ENCODE assay signal across 17 mouse cellular contexts in genomic region chr11:116307762-116308531, GRCm38 (mm10). TPM values are rescaled to one million over a fixed set of nuclear protein-coding genes. Genes with fewer than 3 reads are reported as not detected.
DNase-seq lines count a peak whose midpoint lies in the region; ATAC-seq and TF ChIP-seq lines count a peak whose summit lies in the region.
"Had no signal": no experiment of that assay in that cellular context is flagged by ENCODE, and none has a peak within 500 bp of the region (broad histone marks: within the 10 kb centered on the region; RNA-seq: fewer than 3 reads in every experiment).

No protein-coding gene starts in this region.

- H3K4me2 ChIP-seq in liver, embryonic 11.5 days, result peak overlapping the region; percentile 86
- H3K4me2 ChIP-seq in stomach, postnatal 0 days (replicated peaks; ENCODE audit: low read depth), result no peak overlapping the region
- H3K4me2 ChIP-seq in lung, postnatal 0 days (replicated peaks; ENCODE audit: low read depth, low read length), result no peak overlapping the region

- peaks cover 19% of the 10 kb centered on the region for H3K4me1 ChIP-seq in liver, embryonic 11.5 days (replicated peaks; ENCODE audit: control insufficient read depth, insufficient read depth, low read length)
- H3K4me1 ChIP-seq in stomach, postnatal 0 days (replicated peaks; ENCODE audit: control insufficient read depth, insufficient read depth), result 0 out of 2 replicates have a peak, but pooled peaks cover 3% of the 10 kb centered on the region
- H3K4me1 ChIP-seq in lung, postnatal 0 days (ENCODE audit: insufficient read depth, low read depth, low read length), result 0 out of 2 replicates have a peak, but pooled peaks cover 8% of the 10 kb centered on the region

- no peak overlapping the region for H3K4me3 ChIP-seq in gastrocnemius, adult 2 months
- no peak overlapping the region for H3K4me3 ChIP-seq in liver, embryonic 11.5 days (ENCODE audit: low read depth, low read length)
- no peak overlapping the region for H3K4me3 ChIP-seq in stomach, postnatal 0 days (ENCODE audit: low read depth, low read length)
- H3K4me3 ChIP-seq in lung, postnatal 0 days (ENCODE audit: low read depth, low read length), result no peak overlapping the region
- H3K4me3 ChIP-seq: limb, embryonic 13.5 days had no signal

- peak; percentile 75 for ATAC-seq in liver, embryonic 11.5 days (replicated peaks; ENCODE audit: low FRiP score)
- ATAC-seq in stomach, postnatal 0 days (ENCODE audit: low FRiP score, low TSS enrichment), result peak; percentile 59
- no peak for ATAC-seq in lung, postnatal 0 days

- DNase-seq in gastrocnemius, adult 2 months, result peak; percentile 44
- no peak for DNase-seq in gastrocnemius, adult 18-20 months (ENCODE audit: low spot score)
- DNase-seq in NIH3T3 (ENCODE audit: low read depth), result peak; percentile 27
- no peak for DNase-seq in liver, embryonic 11.5 days (ENCODE audit: low spot score)
- peak; percentile 49 for DNase-seq in stomach, postnatal 0 days (ENCODE audit: low spot score)
- no peak for DNase-seq in lung, postnatal 0 days (ENCODE audit: low spot score)
- no peak for DNase-seq in kidney, adult 18-20 months
- DNase-seq in adrenal gland, adult (ENCODE audit: inconsistent age in 2 of 2, low spot score in 1 of 2), result no peak
- DNase-seq: gastrocnemius, postnatal 10 days; right cerebral cortex, postnatal 4 days had no signal

- peaks cover 11% of the 10 kb centered on the region for H3K36me3 ChIP-seq in liver, embryonic 11.5 days (ENCODE audit: control insufficient read depth, insufficient read depth, low read length)
- H3K36me3 ChIP-seq in stomach, postnatal 0 days (ENCODE audit: control insufficient read depth, insufficient read depth, low read length), result peaks cover 10% of the 10 kb centered on the region; the same call in 1 of the 2 replicates
- H3K36me3 ChIP-seq in lung, postnatal 0 days (ENCODE audit: insufficient read depth, low read length), result 0 out of 2 replicates have a peak, but pooled peaks cover 5% of the 10 kb centered on the region

- 73% methylated on average over 12 of the region's 12 CpGs for WGBS in liver, embryonic 11.5 days
- WGBS in stomach, postnatal 0 days, result 88% methylated on average over 12 of the region's 12 CpGs
- WGBS in lung, postnatal 0 days, result 88% methylated on average over 12 of the region's 12 CpGs

- TF ChIP-seq EP300 in stomach, postnatal 0 days (optimal IDR thresholded peaks at IDR 0.05), result no peak
- TF ChIP-seq EP300 in lung, postnatal 0 days (IDR thresholded peaks at IDR 0.05), result no peak

- peaks cover 3% of the 10 kb centered on the region; the same call in 1 of the 2 replicates for H3K9me3 ChIP-seq in liver, embryonic 11.5 days (ENCODE audit: control insufficient read depth, low read length)
- no peaks in the 10 kb centered on the region for H3K9me3 ChIP-seq in stomach, postnatal 0 days (ENCODE audit: control insufficient read depth, low read length)
- H3K9me3 ChIP-seq in lung, postnatal 0 days (ENCODE audit: low read length), result no peaks in the 10 kb centered on the region
- H3K9me3 ChIP-seq: forebrain, embryonic 10.5 days; heart, embryonic 12.5 days; limb, embryonic 13.5 days; stomach, embryonic 15.5 days had no signal

- intact Hi-C loops in gastrocnemius, adult 2 months (cut with DNase I), result no loop called here

- H3K27ac ChIP-seq in gastrocnemius, adult 2 months, result peak overlapping the region; percentile 92
- H3K27ac ChIP-seq in liver, embryonic 11.5 days (ENCODE audit: low read depth, low read length), result peak overlapping the region; percentile 63
- no peak overlapping the region for H3K27ac ChIP-seq in stomach, postnatal 0 days (replicated peaks)
- no peak overlapping the region for H3K27ac ChIP-seq in lung, postnatal 0 days (ENCODE audit: low read length)
- H3K27ac ChIP-seq: hindbrain, embryonic 14.5 days; limb, embryonic 13.5 days; macrophage; stomach, embryonic 15.5 days had no signal

- no peak for TF ChIP-seq CTCF in gastrocnemius, adult 2 months (IDR thresholded peaks at IDR 0.05)
- TF ChIP-seq CTCF in stomach, postnatal 0 days (IDR thresholded peaks at IDR 0.05; ENCODE audit: low read depth), result no peak
- TF ChIP-seq CTCF in lung, postnatal 0 days (IDR thresholded peaks at IDR 0.05), result no peak

- peak overlapping the region; percentile 32; the same call in 1 of the 2 replicates for H3K9ac ChIP-seq in liver, embryonic 11.5 days (ENCODE audit: low read depth, low read length)
- no peak overlapping the region for H3K9ac ChIP-seq in stomach, postnatal 0 days (ENCODE audit: low read length)
- H3K9ac ChIP-seq in lung, postnatal 0 days (replicated peaks; ENCODE audit: low read depth), result no peak overlapping the region
- H3K9ac ChIP-seq: heart, embryonic 12.5 days; hindbrain, embryonic 14.5 days; limb, embryonic 13.5 days; stomach, embryonic 15.5 days had no signal

- H3K27me3 ChIP-seq in liver, embryonic 11.5 days (replicated peaks; ENCODE audit: control insufficient read depth, insufficient read depth, low read length), result no peaks in the 10 kb centered on the region
- H3K27me3 ChIP-seq in stomach, postnatal 0 days (ENCODE audit: control insufficient read depth, insufficient read depth, low read length), result no peaks in the 10 kb centered on the region
- H3K27me3 ChIP-seq in lung, postnatal 0 days (replicated peaks; ENCODE audit: insufficient read depth, low read length), result no peaks in the 10 kb centered on the region
- H3K27me3 ChIP-seq: stomach, embryonic 15.5 days had no signal

RNA-seq across cellular contexts. Expression of gene Exoc7, which starts 0.9 kb away (rescaled TPM):
- 100 to 1,000 TPM in 1 of 2 experiments, 10 to 100 TPM in 1; 74.1 to 106 TPM for total RNA-seq in gastrocnemius, adult 2 months (2021)
- 10 to 100 TPM; 69.0 to 86.7 TPM for total RNA-seq in gastrocnemius, adult 18-20 months (2021)
- polyA plus RNA-seq in liver, embryonic 11.5 days (2014; fragmentation: Nextera tagmentation; extraction: Ambion mirVana), result 47.4 and 51.3 TPM in 2 replicates
- polyA plus RNA-seq in stomach, postnatal 0 days (2015; fragmentation: Nextera tagmentation; extraction: Ambion mirVana), result 42.3 and 43.9 TPM in 2 replicates
- 41.3 and 41.9 TPM in 2 replicates for polyA plus RNA-seq in lung, postnatal 0 days (2015; fragmentation: Nextera tagmentation; extraction: Ambion mirVana)

RNA-seq across cellular contexts. Expression of gene Galr2, which starts 27.2 kb away (rescaled TPM):
- under 1 TPM in 1 of 2 experiments, not detected in 1; 0.33 TPM for total RNA-seq in gastrocnemius, adult 2 months (2021)
- under 1 TPM in 1 of 2 experiments, not detected in 1; 0.19 TPM for total RNA-seq in gastrocnemius, adult 18-20 months (2021)
- 0.11 TPM in 1 of 2 replicates, not detected in the other for polyA plus RNA-seq in liver, embryonic 11.5 days (2014; fragmentation: Nextera tagmentation; extraction: Ambion mirVana)
- 0.68 and 0.76 TPM in 2 replicates for polyA plus RNA-seq in stomach, postnatal 0 days (2015; fragmentation: Nextera tagmentation; extraction: Ambion mirVana)
- polyA plus RNA-seq in lung, postnatal 0 days (2015; fragmentation: Nextera tagmentation; extraction: Ambion mirVana), result 0.11 TPM in 1 of 2 replicates, not detected in the other
- total RNA-seq: left cerebral cortex, adult 18-20 months had no signal
- polyA plus RNA-seq: heart, embryonic 12.5 days; macrophage had no signal

RNA-seq across cellular contexts. Expression of gene Foxj1, which starts 27.3 kb away (rescaled TPM):
- under 1 TPM in 1 of 2 experiments, not detected in 1; 0.14 TPM for total RNA-seq in gastrocnemius, adult 2 months (2021)
- total RNA-seq in gastrocnemius, adult 18-20 months (2021), result under 1 TPM in 1 of 2 experiments, not detected in 1; 0.14 TPM
- polyA plus RNA-seq in liver, embryonic 11.5 days (2014; fragmentation: Nextera tagmentation; extraction: Ambion mirVana), result 1.2 and 1.3 TPM in 2 replicates
- polyA plus RNA-seq in stomach, postnatal 0 days (2015; fragmentation: Nextera tagmentation; extraction: Ambion mirVana), result 0.19 and 0.40 TPM in 2 replicates
- polyA plus RNA-seq in lung, postnatal 0 days (2015; fragmentation: Nextera tagmentation; extraction: Ambion mirVana), result 39.8 and 44.9 TPM in 2 replicates
- polyA plus RNA-seq: macrophage had no signal

RNA-seq across cellular contexts. Expression of gene Srp68, which starts 33.9 kb away (rescaled TPM):
- total RNA-seq in gastrocnemius, adult 2 months (2021), result 10 to 100 TPM; 87.7 to 89.2 TPM
- 10 to 100 TPM; 82.5 to 88.8 TPM for total RNA-seq in gastrocnemius, adult 18-20 months (2021)
- polyA plus RNA-seq in liver, embryonic 11.5 days (2014; fragmentation: Nextera tagmentation; extraction: Ambion mirVana), result 88.4 and 89.4 TPM in 2 replicates
- polyA plus RNA-seq in stomach, postnatal 0 days (2015; fragmentation: Nextera tagmentation; extraction: Ambion mirVana), result 52.6 and 53.0 TPM in 2 replicates
- 43.0 and 47.4 TPM in 2 replicates for polyA plus RNA-seq in lung, postnatal 0 days (2015; fragmentation: Nextera tagmentation; extraction: Ambion mirVana)

Comparison
In these comparisons a context has a peak if more than half of its experiments do, and no peak if none do; other contexts are left out.
1. DNase-seq: peak in gastrocnemius, adult 2 months (single experiment), NIH3T3 (single experiment) and stomach, postnatal 0 days (single experiment); none in gastrocnemius, adult 18-20 months (single experiment), liver, embryonic 11.5 days (single experiment), lung, postnatal 0 days (single experiment), kidney, adult 18-20 months (single experiment) and adrenal gland, adult (0 of 2).
2. H3K27ac ChIP-seq: peak in gastrocnemius, adult 2 months (single experiment) and liver, embryonic 11.5 days (single experiment); none in stomach, postnatal 0 days (single experiment) and lung, postnatal 0 days (single experiment).
3. RNA of gene Foxj1, which starts 27.3 kb away (polyA plus RNA-seq): 39.8 to 44.9 TPM in lung, postnatal 0 days; 1.2 to 1.3 TPM in liver, embryonic 11.5 days and 0.19 to 0.40 TPM in stomach, postnatal 0 days; every median in the first group is over 10 times any median in the second.